Mouse (Mus musculus) hindbrain, embryonic 14.5 days (tissue): Measurements from ENCODE around the gene Map2k5. TPM values are rescaled to one million over a fixed set of nuclear protein-coding genes. Genes with fewer than 3 reads are reported as not detected.

Experiments
- ATAC-seq: fragments of 200-750 bp; cut with Nextera tagmentation; 2 replicates; pipeline ENCODE4 v1.8.0; 2017; ENCODE audit warnings: moderate number of reproducible peaks, mild to moderate bottlenecking, moderate TSS enrichment, moderate library complexity; ENCODE audit not compliant: low FRiP score
- DNase-seq: peaks from one replicate; pipeline ENCODE4 v3.0.0-alpha.2; 2015; ENCODE audit warnings: low spot score
- H3K27ac ChIP-seq: fragments of 300-500 bp; sonication (generic); 2 replicates; pipeline ENCODE4 v1.5.1; 2014; ENCODE audit warnings: mild to moderate bottlenecking, moderate library complexity
- H3K27me3 ChIP-seq: fragments of 300-500 bp; sonication (generic); 2 replicates; pipeline ENCODE4 v1.6.1; 2014; ENCODE audit warnings: mild to moderate bottlenecking, low read length, mixed read lengths; ENCODE audit not compliant: control insufficient read depth, insufficient read depth
- H3K36me3 ChIP-seq: fragments of 300-500 bp; sonication (generic); replicated peaks from 2 replicates; pipeline ENCODE4 v1.6.1; 2014; ENCODE audit not compliant: control insufficient read depth, insufficient read depth
- H3K4me1 ChIP-seq: fragments of 300-500 bp; sonication (generic); replicated peaks from 2 replicates; pipeline ENCODE4 v1.6.1; 2014; ENCODE audit warnings: antibody characterized with exemption, low read length, mixed read lengths; ENCODE audit not compliant: control insufficient read depth, insufficient read depth
- H3K4me2 ChIP-seq: fragments of 300-500 bp; sonication (generic); replicated peaks from 2 replicates; pipeline ENCODE4 v1.6.1; 2014; ENCODE audit warnings: mild to moderate bottlenecking, moderate library complexity
- H3K4me3 ChIP-seq: fragments of 300-500 bp; sonication (generic); replicated peaks from 2 replicates; pipeline ENCODE4 v1.5.1; 2014; ENCODE audit warnings: mild to moderate bottlenecking, low read length
- H3K9ac ChIP-seq: fragments of 300-500 bp; sonication (generic); 2 replicates; pipeline ENCODE4 v1.6.1; 2014
- H3K9me3 ChIP-seq: fragments of 300-500 bp; sonication (generic); 2 replicates; pipeline ENCODE4 v1.6.1; 2016; ENCODE audit warnings: low read length; ENCODE audit not compliant: control insufficient read depth
- WGBS: fragments of 180-500 bp; shearing (Covaris S2); extraction: QIAGEN DNeasy Blood & Tissue Kit; methylation state at CpG from one replicate; pipeline ENCODE4 v1.1.7; 2014; 5-methylcytosine and 5-hydroxymethylcytosine counted together
- polyA plus RNA-seq: library from polyadenylated mRNA; unstranded; fragments of >200 nt; fragmentation: Nextera tagmentation; extraction: Ambion mirVana; gene quantifications from 2 replicates; pipeline ENCODE4 v1.2.1, GENCODE M21; 2014

Map2k5 gene
- polyA plus RNA-seq, 1 experiment from 2014 or later = 35.9 TPM

DNA sequence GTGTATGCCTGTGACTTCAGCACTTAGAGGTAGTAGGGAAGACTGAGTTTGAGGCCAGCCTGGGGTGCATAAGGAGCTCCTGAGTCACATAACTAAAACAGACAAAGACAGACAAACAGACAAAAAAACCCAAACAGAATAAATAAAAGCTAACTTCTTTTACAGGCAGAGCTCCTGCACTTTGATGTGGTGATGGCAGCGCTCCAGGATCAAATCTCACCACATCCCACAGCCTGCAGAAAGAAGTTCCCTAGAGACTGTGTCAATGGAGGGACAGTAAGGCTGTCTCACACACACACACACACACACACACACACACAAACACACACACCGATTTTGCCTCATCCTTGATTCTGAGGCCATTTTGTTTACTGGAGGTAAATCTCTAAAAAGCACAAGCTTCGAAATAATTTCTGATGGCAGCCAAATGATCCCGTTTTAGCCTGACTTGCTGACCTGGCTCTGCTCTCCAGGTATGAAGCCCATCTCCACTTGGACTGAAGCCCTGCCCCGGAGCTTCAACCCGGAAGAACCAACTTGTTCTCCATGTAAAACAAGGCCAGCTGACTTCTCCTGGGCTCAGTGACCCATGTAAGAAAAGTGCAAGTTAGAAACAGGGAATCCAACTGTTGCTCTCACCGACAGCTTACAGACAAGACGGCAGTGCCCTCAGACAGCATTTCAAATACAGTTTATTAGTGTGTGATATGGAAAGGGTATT is 203.5 kb downstream of the Map2k5 start:
- no peaks in the 10 kb centered on the region for H3K36me3 ChIP-seq
- H3K4me3 ChIP-seq = no peak overlapping the region
- no peak overlapping the region for H3K4me2 ChIP-seq
- H3K27ac ChIP-seq = no peak overlapping the region
- peaks cover 5% of the 10 kb centered on the region; the same call in 1 of the 2 replicates for H3K4me1 ChIP-seq
- H3K9me3 ChIP-seq = no peaks in the 10 kb centered on the region
- 83% methylated on average over 8 of the region's 8 CpGs for WGBS
- DNase-seq = no peak
- ATAC-seq = no peak
- H3K27me3 ChIP-seq = no peaks in the 10 kb centered on the region
- no peak overlapping the region for H3K9ac ChIP-seq

DNA sequence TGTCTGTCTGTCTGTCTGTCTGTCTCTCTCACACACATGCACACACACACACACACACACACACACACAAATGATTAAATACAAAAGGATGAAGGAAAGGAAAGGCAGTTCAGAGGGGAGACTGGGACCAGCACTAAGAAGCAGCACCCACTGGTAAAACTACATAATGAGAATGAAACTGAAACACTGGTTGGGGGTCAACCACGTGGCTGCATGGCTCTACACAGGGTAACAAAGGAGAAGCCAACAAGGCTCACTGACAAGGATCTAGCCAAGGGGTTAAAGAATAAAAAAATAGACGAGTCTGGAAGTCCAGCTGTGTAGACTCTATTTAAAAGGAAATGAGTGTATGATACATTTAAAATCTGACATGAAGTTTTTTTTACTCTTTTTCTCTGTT is 205.8 kb downstream of the Map2k5 start:
- no peaks in the 10 kb centered on the region for H3K36me3 ChIP-seq
- H3K27me3 ChIP-seq = no peaks in the 10 kb centered on the region
- WGBS = 42% methylated on average over 2 of the region's 2 CpGs
- DNase-seq (no peak), ATAC-seq (no peak)
- no peak overlapping the region for H3K4me2 ChIP-seq
- H3K4me1 ChIP-seq = peaks cover 3% of the 10 kb centered on the region; the same call in 1 of the 2 replicates
- H3K9ac ChIP-seq = no peak overlapping the region
- H3K4me3 ChIP-seq = no peak overlapping the region
- no peaks in the 10 kb centered on the region for H3K9me3 ChIP-seq
- H3K27ac ChIP-seq = no peak overlapping the region

DNA sequence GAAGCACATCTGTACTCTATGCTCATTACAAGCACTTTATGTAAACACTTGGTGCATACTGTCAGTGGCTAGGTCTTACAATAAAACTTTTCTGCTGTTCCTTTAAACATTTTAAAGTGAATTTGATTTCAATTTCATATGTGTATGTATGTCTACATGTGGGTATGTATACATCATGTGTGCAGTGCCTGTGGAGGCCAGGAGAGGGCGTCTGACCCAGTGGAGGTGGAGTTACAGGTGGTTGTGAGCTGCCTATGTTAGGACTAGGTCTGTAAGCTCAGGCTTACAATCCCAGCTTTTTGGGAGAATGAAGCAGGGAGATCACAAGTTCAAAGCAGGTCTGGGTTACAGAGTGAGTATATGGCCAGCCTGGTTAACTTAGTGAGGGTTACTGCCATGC is 208.6 kb downstream of the Map2k5 start:
- ATAC-seq (no peak), DNase-seq (no peak)
- no peak overlapping the region for H3K9ac ChIP-seq
- H3K27me3 ChIP-seq = no peaks in the 10 kb centered on the region
- H3K36me3 ChIP-seq = no peaks in the 10 kb centered on the region
- no peaks in the 10 kb centered on the region for H3K9me3 ChIP-seq
- WGBS = 86% methylated on average over 1 of the region's 1 CpGs
- H3K4me3 ChIP-seq = no peak overlapping the region
- no peak overlapping the region for H3K27ac ChIP-seq
- H3K4me2 ChIP-seq = no peak overlapping the region
- no peaks in the 10 kb centered on the region for H3K4me1 ChIP-seq

DNA sequence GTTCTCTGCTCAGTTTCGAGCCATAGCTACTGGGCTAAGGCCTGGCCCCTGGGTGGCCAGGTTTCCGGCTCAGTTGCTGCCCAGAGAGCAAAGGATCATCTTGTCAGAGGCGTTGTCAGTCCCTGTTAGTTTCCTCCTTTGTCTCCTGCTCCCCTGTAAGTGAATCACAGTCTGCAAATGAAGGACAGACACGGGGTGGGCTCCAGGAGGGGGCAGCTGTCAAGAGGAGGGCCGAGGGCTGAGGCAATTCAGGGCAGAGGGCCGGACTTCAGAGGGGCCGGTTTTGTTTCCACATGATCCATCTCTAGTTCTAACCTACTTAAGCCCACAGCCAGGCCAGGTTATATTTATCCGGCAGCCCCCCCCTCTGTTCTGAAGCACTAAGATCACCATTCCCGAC is 212.6 kb downstream of the Map2k5 start:
- DNase-seq (no peak), ATAC-seq (no peak)
- Histone ChIP-seq H3K4me1 (no peaks in the 10 kb centered on the region), H3K27me3 (no peaks in the 10 kb centered on the region), H3K36me3 (no peaks in the 10 kb centered on the region), H3K9me3 (no peaks in the 10 kb centered on the region), H3K9ac (no peak overlapping the region), H3K4me3 (no peak overlapping the region), H3K27ac (no peak overlapping the region), H3K4me2 (no peak overlapping the region)
- WGBS = 22% methylated on average over 9 of the region's 9 CpGs

DNA sequence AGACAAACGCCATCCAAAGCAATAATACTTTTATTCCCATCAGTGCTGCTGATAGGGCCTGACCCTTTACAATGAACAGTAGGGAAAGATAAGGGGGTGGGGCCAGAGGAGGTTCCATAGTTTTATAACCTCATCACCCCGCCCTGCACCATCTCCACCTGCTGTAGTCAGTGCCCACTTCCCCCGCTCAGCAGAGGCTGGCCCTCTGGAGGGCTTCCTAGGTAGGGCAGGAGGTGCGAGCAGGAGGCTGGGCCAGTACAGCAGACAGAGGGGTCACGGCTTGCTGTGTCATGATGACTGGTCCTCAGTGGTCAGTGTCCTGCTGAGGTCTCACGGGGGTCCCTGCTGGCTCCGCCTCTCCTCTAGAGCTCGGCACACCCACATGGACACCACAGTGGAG is 213.9 kb downstream of the Map2k5 start:
- Histone ChIP-seq H3K36me3 (no peaks in the 10 kb centered on the region), H3K27me3 (no peaks in the 10 kb centered on the region), H3K4me3 (no peak overlapping the region), H3K9ac (no peak overlapping the region), H3K27ac (no peak overlapping the region), H3K9me3 (no peaks in the 10 kb centered on the region), H3K4me2 (no peak overlapping the region), H3K4me1 (no peaks in the 10 kb centered on the region)
- 76% methylated on average over 8 of the region's 8 CpGs for WGBS
- ATAC-seq (no peak), DNase-seq (no peak)

DNA sequence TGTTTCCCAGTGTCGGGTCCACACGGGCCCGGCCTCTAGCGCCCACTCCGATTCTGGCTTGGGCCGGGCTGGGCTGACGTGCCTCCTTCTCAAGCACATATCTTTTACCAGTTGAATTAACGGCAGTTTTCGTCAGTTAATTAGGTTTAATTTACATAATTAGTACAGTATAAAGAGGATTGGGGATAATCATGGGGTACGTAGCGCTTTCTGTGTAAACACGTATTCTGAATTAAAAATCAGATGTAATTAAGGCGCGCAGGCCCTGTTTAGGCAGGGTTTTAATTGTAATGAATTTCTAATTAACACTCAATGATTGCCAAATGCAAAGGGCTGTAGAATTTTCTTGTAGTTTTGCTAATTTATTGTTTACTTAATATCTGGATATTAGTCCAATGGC is 225.8 kb downstream of the Map2k5 start:
- Histone ChIP-seq H3K4me3 (peak overlapping the region; percentile 47; the same call in 1 of the 2 replicates), H3K9ac (no peak overlapping the region), H3K4me1 (peaks cover 4% of the 10 kb centered on the region; the same call in 1 of the 2 replicates), H3K36me3 (no peaks in the 10 kb centered on the region), H3K4me2 (peak overlapping the region; percentile 60), H3K9me3 (no peaks in the 10 kb centered on the region), H3K27me3 (peaks cover 74% of the 10 kb centered on the region), H3K27ac (no peak overlapping the region)
- no peak for ATAC-seq
- 18% methylated on average over 14 of the region's 14 CpGs for WGBS
- DNase-seq = peak; percentile 33

DNA sequence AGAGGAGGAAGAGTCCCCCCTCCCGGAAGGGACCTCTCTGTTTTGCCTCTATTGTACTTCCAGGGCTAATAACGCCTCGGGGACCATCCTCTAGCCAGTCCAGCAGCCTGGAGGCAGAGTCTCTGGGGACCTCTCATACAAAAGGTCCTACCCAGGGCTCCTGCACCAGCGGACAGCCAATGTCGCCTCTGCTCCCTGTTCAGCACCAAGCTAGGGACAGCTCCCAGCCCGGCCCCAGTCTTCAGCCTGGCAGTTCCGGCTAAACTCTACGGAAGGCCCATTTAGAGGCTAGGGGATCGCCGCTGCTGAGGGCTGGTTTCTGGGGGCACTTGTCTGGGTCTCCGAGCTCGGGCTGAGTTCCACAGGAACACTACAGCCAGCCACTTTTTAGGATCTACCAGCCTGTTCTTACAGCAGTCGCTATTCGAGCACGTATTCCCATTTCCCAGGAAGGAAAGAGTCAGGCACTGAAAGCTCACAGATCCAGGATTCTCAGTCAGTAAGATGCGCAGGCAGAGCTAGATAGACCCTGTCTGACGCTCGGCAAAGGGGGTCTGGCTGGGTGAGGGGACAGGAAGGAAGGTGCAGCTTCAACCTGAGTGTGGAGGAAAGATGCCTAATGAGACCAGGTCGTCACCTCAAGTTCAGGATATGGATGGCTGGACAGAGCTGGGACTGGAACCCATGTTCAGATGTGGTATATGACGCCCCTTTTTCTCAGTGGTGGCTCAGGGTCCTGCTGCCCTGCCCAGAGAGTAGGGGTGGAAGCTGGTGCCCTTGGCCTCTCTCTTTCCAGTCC is 226.4 kb downstream of the Map2k5 start:
- Histone ChIP-seq H3K27ac (peak overlapping the region; percentile 87), H3K4me1 (peaks cover 4% of the 10 kb centered on the region; the same call in 1 of the 2 replicates), H3K36me3 (no peaks in the 10 kb centered on the region), H3K9me3 (no peaks in the 10 kb centered on the region), H3K4me2 (peak overlapping the region; percentile 60), H3K27me3 (peaks cover 81% of the 10 kb centered on the region), H3K4me3 (peak overlapping the region; percentile 47), H3K9ac (peak overlapping the region; percentile 68; the same call in 1 of the 2 replicates)
- DNase-seq = peak; percentile 70
- WGBS = 2% methylated on average over 20 of the region's 20 CpGs
- 0 out of 2 replicates have a peak, but pooled peaks have one; percentile 22 for ATAC-seq

DNA sequence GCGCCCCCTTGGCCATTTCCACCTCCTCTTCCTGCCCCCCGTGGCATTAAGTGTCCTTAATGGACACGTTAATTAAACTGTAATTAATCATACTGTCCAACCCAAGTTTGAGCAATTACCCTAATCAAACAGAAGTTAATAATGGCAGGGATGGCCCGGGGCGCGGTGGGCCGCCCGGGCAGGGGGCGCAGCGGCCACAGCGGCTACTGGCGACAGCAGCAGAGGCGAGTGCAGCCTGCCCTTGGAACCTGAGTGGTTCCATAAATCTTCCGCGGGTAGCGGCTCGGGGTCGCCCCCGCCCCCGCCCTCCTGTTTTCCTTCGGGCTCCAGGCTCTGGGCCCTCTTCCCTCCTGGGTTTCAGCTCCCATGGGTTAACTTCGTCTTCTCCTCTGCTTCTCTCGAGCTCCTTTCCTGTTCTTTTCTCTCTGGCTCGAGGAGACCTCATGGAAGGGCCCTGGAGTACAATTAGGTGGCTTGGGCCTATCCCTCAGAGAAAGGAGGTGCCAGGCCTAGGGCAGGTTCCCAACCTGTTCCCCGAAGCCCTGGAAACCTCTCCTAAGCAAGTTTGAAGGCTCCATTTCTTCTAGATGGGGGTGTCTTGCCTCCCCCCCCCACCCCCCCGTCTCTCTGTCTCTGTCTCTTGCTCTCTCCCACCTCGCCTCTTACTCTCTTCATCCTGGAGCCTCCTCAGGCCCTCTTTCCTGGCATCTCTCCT is 227.5 kb downstream of the Map2k5 start:
- no peak for DNase-seq
- peak overlapping the region; percentile 60 for H3K4me2 ChIP-seq
- no peaks in the 10 kb centered on the region for H3K36me3 ChIP-seq
- H3K27ac ChIP-seq = peak overlapping the region; percentile 87
- H3K4me3 ChIP-seq = peak overlapping the region; percentile 47
- ATAC-seq = no peak
- WGBS = 2% methylated on average over 24 of the region's 27 CpGs
- H3K4me1 ChIP-seq = peaks cover 4% of the 10 kb centered on the region; the same call in 1 of the 2 replicates
- no peaks in the 10 kb centered on the region for H3K9me3 ChIP-seq
- H3K9ac ChIP-seq = peak overlapping the region; percentile 68
- peaks cover 87% of the 10 kb centered on the region for H3K27me3 ChIP-seq

DNA sequence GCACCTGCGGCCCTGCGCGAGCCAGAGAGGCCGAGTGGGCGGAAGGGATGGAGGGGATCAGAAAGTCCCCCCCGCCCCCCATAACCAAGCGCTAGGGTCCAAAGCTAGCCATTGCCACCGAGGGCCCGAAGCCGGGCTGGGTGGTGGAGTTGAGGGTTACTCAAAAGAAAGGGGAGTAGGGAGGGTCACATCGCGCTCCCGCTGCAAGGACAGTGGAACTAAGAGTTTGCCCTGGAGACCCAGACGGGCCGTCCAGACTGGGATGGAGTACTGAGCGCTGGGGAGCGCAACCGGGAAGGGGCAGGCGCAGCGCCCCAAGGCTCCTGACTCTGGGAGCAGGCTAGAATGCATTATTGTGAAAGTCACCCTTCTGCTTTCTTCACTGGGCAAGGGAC is 228.3 kb downstream of the Map2k5 start:
- WGBS = under 1% methylated on average over 20 of the region's 20 CpGs
- H3K9ac ChIP-seq = peak overlapping the region; percentile 68
- peak overlapping the region; percentile 47 for H3K4me3 ChIP-seq
- peak overlapping the region; percentile 87 for H3K27ac ChIP-seq
- DNase-seq = no peak
- H3K36me3 ChIP-seq = no peaks in the 10 kb centered on the region
- H3K27me3 ChIP-seq = peaks cover 93% of the 10 kb centered on the region
- H3K4me2 ChIP-seq = peak overlapping the region; percentile 60
- peaks cover 4% of the 10 kb centered on the region; the same call in 1 of the 2 replicates for H3K4me1 ChIP-seq
- no peaks in the 10 kb centered on the region for H3K9me3 ChIP-seq
- no peak for ATAC-seq
